Mouse (Mus musculus): ENCODE results near the gene Btbd19.

Gene Btbd19

DNA sequence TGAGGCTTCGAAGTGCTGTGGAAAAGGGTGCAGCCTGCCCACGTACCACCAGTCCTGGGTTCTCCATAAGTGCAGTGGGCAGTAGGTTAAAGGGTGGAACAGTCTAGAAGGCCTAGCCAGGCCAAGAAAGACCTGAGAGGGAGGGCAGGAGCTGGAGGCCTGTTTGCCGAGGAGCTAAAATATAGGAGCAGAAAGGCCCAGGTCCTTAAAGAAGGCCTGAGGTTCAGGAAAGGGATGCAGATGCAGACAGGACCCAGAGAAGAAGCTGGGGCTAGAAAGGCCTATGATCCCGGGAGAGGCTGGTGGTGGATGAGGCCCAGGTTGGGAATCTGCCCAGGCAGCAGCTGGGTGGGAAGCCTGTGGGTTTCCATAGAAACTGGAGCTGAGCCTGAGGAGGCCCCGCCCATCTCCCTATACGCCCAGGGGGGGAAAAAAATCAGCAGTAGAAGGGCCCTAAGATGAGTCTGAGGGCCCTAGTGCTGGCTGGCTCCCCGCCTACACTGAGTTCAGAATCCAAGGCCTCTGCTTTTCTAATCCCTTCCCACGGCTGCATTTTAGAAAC lies at the start of gene Btbd19:
Btbd19 (minus strand) TSS at position 378 of the 562 bp plus-strand sequence.
- in situ Hi-C loops (cut with MboI): loop anchor here (10.0 kb wide), 1 partner anchor 131 kb away; the partner anchor contains the start of genes Hectd3 and Urod

DNA sequence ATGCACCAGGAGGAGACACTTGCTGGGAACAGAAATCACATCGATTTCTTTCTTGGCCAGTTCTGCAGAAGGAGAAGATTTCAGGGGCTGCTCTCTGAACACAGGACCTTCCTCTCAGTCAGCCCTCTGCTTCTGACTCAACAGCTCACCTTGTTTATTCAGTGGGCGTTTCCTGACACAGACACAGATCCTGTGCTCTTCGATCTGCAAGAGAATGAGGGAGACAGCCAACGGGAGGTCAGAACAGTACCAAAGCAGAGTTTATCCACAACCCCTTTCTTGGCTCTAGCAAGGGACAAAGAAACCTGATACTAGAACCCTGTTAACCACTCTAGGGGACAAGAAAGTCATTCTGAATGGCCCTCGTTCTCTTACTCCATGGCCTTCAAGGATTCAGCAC lies 44.4 kb upstream of the Btbd19 start:
- in situ Hi-C loops (cut with MboI): no loop called here

DNA sequence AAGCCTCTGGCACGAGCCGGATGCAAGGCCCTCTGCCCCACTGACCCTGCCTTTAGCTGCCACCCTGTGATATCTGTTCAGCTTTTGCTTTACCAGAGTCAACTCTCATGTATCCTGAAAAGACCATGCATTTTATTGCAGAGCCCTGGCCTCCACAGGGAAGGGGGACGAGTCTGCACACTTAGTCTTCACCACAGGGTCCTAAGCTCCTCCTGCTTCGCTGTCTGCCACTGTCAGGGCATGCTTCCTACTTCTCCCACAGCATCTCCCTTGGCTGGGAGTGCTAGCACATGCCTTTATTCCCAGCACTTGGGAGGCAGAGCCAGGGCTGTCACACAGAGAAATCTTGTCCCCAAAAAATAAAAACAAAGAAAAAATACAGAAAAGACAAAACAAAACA lies 35.7 kb upstream of the Btbd19 start:
- in situ Hi-C loops (cut with MboI): no loop called here

DNA sequence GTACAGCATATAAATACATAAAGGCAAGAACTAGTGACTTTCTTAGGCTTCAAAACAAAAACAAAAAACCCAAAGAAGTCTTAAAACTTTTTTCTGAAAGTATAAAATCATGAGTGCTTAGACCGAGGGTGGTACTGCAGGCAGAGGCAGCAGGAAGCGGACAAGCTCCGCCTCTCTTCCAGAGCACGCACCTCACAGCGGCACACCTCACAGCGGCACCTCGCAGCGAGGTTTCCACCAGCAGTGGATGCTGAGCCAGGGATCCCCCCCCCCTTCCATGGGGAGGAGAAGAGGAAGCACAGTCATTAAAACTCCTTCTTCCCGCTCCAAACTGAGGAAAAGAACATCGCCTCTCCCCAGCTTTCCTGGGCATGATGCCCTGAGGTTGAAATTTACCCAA lies 34.1 kb upstream of the Btbd19 start:
- in situ Hi-C loops (cut with MboI): no loop called here

DNA sequence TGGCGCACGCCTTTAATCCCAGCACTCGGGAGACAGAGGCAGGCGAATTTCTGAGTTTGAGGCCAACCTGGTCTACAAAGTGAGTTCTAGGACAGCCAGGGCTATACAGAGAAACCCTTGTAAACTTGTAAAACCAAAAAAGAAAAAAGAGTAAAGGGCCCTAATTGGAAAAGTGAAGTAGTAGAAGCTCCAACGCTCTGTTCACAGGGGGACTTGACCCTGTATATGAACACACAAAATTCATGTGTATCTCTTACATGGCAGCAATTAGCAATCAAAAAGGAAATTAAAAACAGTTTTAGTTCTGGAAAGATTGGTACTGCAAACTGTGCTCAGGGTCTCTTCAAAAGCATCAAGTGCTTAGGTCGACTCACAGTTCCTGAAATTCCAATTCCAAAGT lies 30.8 kb upstream of the Btbd19 start:
- in situ Hi-C loops (cut with MboI): no loop called here

DNA sequence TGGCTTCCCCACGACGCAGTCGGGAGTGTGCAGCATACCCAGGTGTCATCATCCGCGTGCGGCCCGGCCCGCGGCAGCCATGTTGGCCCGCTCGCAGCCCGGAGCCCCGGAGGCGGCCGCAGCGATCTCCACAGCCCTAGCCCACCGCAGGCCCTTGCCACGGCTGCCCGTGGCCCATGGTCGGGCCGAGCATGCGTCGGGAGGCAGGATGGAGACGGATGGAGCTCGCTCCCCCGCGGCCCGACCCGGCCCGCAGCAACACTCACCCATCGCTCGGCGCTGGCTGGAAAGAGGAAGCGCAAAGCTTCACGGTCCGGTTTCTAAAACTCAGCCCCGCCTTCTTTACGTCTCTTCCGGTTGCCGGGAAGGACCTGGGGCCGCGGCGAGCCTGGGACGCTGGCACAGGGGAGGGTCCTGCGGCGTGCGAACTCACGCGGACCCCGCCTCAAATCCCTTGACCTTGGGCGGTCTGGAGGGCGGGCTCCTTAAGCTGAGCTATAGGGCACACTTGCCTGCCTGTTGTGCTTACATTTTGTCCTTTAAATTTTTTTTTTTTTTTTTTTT lies 30.3 kb upstream of the Btbd19 start, which contains the start of gene Rps8:
Rps8 (minus strand) TSS at position 452 of the 564 bp plus-strand sequence.
- in situ Hi-C loops (cut with MboI): no loop called here

DNA sequence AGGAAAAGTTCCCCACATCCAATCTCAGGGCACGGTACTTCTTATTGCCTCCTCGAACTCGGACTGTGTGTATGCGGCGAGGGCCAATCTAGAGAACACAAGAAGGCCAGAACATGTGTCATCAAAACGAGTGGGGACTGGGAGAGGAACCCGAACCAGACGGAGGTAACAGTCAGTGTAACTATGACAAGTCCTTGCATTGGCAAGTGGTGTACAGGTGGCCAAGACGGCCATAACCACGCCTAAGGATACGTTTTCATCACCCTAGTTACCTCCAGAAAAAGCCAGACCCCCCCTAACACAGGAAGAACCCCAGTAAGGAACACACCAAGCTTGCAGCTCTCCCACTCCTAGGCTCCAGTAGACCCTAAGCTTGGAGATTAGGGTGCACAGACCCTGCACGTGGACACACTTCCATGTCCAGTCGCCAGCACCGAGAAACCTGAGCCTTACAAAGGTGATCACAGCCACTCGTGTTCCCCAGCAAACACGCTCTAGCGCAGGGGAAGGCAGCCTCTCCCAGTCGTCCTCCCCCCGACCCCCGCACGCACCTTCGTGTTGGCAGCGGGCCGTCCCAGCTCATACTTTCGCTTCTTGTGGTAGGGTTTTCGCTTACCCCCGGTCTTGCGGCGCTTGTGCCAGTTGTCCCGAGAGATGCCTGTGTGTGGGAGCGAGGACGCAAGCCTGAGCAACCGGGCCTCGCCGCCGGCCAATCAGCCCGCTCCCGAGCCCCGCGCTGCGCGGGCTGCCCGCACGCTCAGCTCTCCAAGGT lies 29.7 kb upstream of the Btbd19 start:
- in situ Hi-C loops (cut with MboI): no loop called here

DNA sequence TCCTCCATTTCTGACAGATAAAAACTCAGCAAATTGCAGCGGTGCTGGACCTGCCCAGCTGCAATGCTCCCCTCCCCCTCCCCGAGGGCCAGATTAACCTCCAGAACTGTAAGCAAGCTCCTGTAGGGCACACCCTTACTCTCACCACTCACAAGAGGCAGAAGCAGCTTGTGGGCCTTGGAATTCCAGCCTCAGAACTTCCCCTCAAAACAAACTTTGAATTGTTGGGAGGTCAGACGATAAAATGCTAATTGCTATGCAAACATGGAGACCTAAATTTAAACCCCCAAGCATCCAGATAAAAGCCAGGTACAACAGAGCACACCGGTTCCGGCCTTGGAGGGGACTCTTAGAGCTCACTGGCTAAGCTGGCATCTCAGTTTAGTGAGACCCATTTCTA lies 27.2 kb upstream of the Btbd19 start:
- in situ Hi-C loops (cut with MboI): no loop called here

DNA sequence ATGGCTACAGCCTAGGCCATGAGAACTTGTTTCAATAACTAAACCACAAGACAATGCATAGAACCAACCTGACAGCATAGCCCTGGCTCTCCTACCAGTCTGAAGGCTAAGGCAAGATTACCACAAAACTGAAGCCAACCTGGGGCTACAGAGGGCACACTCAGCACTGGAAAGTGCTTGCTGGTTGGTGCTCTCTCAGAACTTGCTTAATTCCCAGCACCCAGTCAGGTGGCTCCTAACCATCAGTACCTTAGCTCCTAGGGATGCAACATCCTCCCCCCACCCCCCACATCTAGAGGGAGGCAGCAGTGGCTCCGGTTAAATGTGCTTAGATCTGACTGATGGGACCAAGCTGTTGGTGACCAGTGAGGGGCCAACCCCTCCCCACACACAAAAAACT lies 25.9 kb upstream of the Btbd19 start:
- in situ Hi-C loops (cut with MboI): no loop called here

DNA sequence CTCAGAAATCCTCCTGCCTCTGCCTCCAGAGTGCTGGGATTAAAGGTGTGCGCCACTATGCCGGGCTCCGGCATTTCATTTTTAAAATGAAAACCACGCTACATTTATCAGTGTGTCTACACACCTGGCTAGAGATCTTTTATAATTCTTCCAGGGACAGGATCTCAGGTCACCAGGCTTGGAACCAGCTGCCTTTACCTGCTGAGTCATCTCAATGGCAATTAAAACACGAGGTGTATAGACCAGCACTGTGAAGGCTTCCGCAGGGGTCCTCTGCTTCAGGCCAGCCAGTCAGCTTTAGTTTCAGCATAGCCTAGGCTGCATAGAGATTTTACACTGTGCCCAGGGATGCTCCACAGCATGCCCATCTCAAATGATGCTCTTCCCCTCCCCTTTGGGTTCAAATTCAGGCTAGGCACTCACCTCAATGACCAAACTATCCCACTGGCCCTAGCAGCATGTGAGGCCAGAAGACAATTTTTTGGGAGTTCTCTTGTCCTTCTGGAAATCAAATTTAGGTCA lies 24.7 kb upstream of the Btbd19 start:
- in situ Hi-C loops (cut with MboI): no loop called here

DNA sequence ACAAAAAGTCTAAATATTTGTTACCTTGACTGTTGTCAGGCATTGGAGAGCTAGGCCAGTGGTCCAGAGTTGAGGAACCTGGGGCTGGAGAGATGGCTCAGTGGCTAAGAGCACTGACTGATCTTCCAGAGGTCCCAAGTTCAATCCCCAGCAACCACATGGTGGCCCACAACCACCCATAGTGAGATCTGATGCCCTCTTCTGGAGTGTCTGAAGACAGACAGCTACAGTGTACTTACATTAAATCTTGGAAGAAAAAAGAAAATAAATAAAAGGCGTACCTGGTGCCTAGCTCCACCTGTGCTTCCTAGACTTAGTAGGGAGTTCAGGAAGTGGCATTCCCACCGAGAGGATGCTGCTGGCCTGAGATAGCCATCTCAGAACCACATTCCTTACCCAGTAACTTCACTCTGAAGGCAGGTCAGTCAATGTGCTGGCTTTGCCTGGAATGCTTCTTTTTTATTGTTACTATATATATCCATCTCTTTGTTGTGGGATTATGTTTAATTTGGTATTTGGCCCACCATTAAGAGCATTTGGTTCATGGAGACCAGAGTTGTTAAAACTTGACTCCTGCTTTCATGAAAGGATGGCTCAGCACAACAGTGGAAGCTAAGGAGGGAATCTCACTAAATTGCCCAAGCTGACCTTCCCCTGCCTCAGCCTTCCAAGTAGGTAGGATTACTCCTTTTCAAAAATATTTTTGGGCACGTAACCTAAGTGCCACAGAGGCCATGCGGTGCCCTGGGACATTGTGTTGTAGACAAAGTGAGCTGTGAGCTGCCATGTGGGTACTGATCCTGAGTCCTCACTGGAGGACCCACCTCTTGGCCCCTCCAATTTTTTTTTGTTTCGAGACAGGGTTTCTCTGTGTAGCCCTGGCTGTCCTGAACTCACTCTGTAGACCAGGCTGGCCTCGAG lies 24.0 kb upstream of the Btbd19 start:
- in situ Hi-C loops (cut with MboI): no loop called here

DNA sequence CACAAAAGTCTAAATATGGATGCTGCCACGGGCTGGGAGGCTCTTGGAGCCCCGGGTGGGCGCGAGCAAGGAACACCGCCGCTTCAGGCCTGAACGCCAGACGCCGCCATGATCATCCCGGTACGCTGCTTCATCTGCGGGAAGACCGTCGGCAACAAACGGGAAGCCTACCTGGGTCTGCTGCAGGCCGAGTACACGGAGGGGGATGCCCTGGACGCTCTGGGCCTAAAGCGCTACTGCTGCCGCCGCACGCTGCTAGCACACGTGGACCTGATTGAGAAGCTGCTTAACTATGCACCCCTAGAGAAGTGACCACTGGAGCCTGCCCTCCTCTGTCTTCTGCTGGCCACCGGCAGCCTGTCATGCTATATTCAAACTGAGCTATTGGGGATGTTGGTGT lies 23.3 kb upstream of the Btbd19 start:
- in situ Hi-C loops (cut with MboI): no loop called here

DNA sequence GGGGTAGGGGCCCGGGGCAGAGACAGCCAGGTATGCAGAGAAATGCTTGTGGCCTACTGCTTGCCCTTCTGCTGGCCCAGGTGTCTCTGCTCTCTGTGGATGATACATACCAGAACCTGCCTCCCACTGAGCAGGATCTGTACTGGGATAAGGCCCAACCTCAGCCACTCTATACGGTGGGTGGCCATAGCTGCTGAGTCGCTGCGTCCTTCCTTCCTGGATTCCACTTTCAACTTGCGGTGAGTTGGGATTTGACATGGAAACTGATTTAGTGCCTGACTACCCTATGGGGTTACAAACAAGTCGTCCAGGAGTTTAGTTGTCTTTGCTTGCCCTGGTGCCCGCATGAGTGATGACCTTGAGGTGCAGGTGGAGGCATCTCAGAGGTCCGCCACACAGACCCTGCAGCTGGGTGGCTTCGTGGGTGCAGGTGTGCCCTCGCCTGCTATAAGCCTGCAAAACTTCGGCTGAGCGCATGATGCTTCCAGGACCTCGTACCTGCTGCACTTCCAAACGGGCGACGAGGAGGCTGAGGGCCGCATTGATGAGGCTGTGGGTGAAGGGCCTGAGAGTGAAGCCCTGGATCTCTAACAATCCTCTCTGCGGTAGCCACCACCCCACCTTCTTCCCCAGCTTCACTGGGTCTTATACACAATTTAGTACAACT lies 22.7 kb upstream of the Btbd19 start:
- in situ Hi-C loops (cut with MboI): no loop called here

DNA sequence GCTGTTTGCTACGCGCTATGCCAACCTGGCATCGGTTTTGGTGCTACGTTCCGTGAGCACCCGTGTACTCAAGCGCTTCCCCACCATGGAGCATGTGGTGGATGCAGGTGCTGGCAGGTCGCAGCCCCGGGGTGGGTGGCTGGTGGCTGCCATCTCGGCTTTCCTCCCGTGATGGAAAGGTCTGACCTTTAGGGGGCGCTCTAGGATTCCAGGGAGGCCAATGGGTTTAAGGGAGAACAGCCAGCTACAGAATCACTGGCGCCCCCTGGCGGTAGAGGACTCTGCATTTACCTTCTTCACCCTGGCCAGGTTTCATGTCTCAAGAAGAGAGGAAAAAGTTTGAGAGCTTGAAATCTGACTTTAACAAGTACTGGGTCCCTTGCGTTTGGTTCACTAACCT lies 20.7 kb upstream of the Btbd19 start:
- in situ Hi-C loops (cut with MboI): no loop called here

DNA sequence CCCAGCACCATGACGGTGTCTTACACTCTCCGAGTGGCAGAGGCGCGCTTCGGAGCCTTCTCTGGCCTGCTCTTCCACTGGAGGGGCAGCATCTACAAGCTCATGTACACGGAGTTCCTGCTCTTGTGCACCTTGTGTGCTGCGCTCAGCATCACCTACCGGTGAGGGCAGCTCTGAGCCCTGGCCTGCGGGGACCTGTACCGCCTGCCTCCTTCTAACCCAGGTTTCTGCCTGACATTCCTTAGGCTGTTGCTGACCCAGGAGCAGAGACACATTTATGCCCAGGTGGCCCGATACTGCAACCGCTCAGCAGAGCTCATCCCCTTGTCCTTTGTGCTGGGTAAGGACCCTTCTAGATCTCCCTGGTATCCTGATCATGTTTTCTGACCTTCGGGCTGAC lies 19.7 kb upstream of the Btbd19 start:
- in situ Hi-C loops (cut with MboI): no loop called here

DNA sequence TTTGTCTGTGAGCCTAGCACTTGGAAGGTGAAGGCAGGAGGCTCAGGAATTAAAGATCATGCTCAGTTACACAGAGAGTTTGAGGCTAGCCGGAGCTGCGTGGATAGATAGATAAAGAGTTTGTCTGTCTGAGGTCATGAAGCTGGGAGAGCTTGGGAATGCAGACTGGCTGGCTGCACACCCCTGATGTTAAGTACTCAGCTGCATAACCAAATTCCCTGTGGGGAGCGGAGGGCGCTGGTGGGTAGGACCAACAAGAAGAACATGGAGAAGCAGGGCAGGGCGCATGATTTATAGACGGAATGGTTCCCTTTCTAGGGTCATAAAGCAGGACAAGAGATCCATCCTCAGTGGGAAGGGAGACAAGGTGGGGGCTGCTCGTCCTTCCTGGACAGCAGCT lies 17.5 kb upstream of the Btbd19 start:
- in situ Hi-C loops (cut with MboI): no loop called here

DNA sequence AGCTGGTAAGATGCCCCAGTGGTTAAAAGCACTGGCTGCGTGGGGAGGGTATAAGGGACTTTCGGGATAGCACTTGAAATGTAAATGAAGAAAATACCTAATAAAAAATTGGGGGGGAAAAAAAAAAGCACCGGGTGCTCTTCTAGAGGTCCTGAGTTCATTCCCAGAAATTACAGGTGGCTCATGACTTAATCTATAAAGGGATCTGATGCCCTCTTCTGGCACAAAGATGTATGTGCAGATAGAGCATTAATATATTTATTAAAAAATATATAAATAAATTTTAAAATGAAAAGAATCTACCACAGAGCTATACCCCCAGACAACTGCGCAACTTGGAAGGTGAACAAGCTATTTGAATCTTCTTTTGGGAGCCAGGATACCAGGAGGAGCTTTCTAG lies 15.1 kb upstream of the Btbd19 start:
- in situ Hi-C loops (cut with MboI): no loop called here

DNA sequence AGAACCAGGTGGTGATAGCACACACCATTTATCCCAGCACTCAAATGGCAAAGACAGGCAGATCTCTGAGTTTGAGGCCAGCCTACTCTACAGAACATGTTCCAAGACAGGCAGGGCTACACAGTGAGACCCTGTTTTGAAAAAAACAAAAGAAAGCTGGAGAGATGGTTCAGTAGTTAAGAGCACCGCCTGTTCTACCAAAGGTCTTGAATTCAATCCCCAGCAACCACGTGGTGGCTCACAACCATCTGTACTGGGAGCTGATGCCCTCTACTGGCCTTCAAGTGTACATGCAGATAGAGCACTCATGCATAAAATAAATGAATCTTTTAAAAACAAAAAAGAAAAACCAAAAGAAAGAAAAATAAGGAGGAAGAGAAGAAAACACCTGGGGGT lies 13.7 kb upstream of the Btbd19 start:
- in situ Hi-C loops (cut with MboI): loop anchor here (10.0 kb wide), 1 partner anchor 314 kb away; the partner anchor contains the start of gene Hpdl

DNA sequence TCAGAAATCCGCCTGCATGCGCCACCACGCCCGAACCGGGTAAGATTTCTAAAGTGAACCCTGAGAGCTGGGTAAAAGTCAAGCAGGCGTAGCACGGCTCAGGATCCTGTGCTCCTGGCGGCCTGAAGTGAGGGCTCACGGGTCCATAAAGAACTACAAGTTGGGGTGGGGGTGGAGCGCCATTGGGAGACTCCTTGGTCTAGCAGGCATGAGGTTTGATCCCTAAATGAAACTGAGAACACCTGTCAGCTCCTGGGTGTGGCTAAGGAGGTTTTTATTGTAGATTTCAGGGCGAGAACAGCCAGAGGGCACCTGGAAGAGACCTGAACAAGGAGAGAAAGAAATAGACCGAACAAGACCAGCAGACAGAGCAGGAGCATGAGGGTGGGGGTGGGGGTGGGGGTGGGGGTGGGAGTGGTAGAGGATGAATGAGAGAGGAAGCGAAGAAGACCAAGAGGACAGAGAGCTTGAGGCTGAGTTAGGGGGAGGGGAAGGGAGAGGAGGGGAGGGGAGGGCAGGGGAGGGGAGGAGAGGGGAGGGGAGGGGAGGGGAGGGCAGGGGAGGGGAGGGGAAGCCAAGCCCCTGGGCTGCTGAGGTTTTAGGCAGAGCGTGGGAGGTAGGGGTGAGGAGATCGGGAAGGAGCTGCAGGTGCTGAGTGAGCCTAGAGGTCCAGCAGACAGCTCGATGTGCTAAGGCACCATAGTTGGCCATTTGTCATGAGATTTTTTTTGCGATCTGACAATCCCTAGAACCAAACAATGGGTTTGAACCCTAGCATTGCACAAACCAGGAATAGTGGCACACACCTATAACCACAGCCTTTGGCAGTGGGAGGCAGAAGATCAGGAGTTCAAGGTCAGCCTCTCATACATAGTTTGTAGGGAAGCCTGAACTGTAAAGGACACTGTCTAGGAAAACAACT lies 13.0 kb upstream of the Btbd19 start:
- in situ Hi-C loops (cut with MboI): loop anchor here (10.0 kb wide), 1 partner anchor 314 kb away; the partner anchor contains the start of gene Hpdl

DNA sequence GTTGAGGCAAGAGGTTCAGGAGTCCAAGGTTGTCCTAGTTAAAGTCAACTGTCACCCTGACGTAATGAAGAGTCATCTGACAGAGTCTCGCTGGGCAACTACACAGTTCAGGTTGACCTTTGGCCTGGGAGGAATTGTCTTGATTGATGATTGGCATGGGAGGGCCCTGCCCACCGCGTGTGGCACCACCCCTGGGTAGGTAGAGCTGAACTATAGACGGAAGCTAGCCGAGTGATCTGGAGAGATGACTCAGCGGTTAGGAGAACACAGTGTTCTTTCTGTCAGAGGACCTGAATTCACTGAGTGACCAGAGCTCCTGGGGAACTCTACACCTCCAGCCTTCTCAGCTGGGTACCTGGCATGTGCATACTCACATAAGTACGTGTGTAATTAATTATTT lies 10.5 kb upstream of the Btbd19 start:
- in situ Hi-C loops (cut with MboI): loop anchor here (10.0 kb wide), 1 partner anchor 311 kb away; the partner anchor contains the start of gene Hpdl
